Mouse (Mus musculus): ENCODE measurements around the gene Pirb.
"Not testable (repeated sequence)": the region's sequence is repeated elsewhere in the genome, so short reads cannot be mapped to it uniquely, and the experiment has no call there.

DNA sequence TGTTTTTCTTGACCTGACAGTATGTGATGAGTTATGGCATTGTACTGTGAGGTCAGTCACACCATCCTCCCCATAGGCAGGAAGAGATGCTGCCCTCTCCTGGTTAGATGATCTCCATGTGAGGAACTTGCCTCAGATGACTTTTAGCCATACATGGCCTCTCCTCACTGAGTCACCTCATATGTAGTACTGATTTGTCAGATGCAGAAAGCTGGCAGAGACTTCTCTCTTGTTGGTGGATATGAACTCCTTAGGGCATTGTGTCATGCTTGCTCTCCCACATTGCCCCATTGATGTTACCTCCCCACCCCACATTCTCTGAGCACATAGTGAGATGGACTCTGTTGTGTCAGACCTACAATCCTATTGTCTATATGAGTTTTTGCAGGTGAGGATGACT lies 5.3 kb upstream of the Pirb start:
- not testable (repeated sequence) for TF ChIP-seq CTCF, EP300 (IDR thresholded peaks at IDR 0.05)

All from lung, postnatal 0 days (tissue).